In the genomic region with DNA sequence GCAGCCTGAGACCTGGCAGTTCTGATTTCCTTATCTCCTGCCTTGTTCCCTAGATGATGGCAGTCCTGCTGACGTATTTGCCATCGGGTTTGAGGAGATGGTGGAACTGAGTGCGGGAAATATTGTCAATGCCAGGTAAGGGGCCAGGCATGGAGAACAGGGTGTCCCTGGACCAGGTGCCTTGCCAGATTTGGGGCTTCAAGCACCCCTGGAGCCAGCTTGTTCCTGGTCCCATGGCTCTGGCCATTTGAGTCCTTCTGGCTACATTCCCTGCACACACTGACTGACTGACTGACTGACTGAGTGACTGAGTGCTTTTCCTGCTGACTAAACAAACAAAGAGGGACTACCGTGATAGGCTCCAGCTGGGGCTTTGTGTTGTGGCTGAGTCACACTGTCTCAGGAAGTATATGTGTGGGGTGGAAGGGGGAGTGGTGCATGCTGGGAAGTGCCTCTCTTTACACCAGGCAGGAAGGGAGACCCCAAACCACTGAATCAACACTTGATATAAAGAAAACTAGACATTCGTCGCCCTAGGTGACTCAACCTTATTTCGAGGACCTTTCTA, we compare ENCODE assay signal across 8 mouse cellular contexts.
A peak's percentile ranks its signal among the peaks of the same experiment; 100 is the strongest.
DNase-seq lines count a peak whose midpoint lies in the region; ATAC-seq and TF ChIP-seq lines count a peak whose summit lies in the region.

No protein-coding gene starts in this region.

- H3K27me3 ChIP-seq in forebrain, embryonic 10.5 days (ENCODE audit: poor library complexity, severe bottlenecking), result no peaks in the 10 kb centered on the region
- no peaks in the 10 kb centered on the region for H3K27me3 ChIP-seq in forebrain, embryonic 11.5 days (ENCODE audit: control insufficient read depth, insufficient read depth, low read length)
- H3K27me3 ChIP-seq in liver, embryonic 12.5 days (replicated peaks), result no peaks in the 10 kb centered on the region
- H3K27me3 ChIP-seq in stomach, postnatal 0 days (ENCODE audit: control insufficient read depth, insufficient read depth, low read length), result no peaks in the 10 kb centered on the region
- H3K27me3 ChIP-seq in midbrain, embryonic 16.5 days (ENCODE audit: control insufficient read depth, insufficient read depth, low read depth, low read length), result no peaks in the 10 kb centered on the region

- H3K4me2 ChIP-seq in forebrain, embryonic 11.5 days (ENCODE audit: low read depth, low read length, severe bottlenecking), result no peak overlapping the region
- H3K4me2 ChIP-seq in liver, embryonic 12.5 days, result no peak overlapping the region
- H3K4me2 ChIP-seq in stomach, postnatal 0 days (replicated peaks; ENCODE audit: low read depth), result no peak overlapping the region
- H3K4me2 ChIP-seq in midbrain, embryonic 16.5 days (ENCODE audit: low read length), result no peak overlapping the region

- H3K9ac ChIP-seq in forebrain, embryonic 11.5 days (ENCODE audit: low read length), result no peak overlapping the region
- H3K9ac ChIP-seq in liver, embryonic 12.5 days, result no peak overlapping the region
- H3K9ac ChIP-seq in stomach, postnatal 0 days (ENCODE audit: low read length), result no peak overlapping the region
- no peak overlapping the region for H3K9ac ChIP-seq in midbrain, embryonic 16.5 days (ENCODE audit: low read depth, low read length)

- H3K36me3 ChIP-seq in forebrain, embryonic 10.5 days (replicated peaks), result no peaks in the 10 kb centered on the region
- H3K36me3 ChIP-seq in forebrain, embryonic 11.5 days (ENCODE audit: control insufficient read depth, insufficient read depth, low read length), result no peaks in the 10 kb centered on the region
- no peaks in the 10 kb centered on the region for H3K36me3 ChIP-seq in liver, embryonic 12.5 days
- no peaks in the 10 kb centered on the region; the same call in 1 of the 2 replicates for H3K36me3 ChIP-seq in stomach, postnatal 0 days (ENCODE audit: control insufficient read depth, insufficient read depth, low read length)
- H3K36me3 ChIP-seq in midbrain, embryonic 16.5 days (ENCODE audit: control insufficient read depth, insufficient read depth, low read length), result no peaks in the 10 kb centered on the region

- ATAC-seq in forebrain, embryonic 11.5 days (replicated peaks; ENCODE audit: low FRiP score), result no peak
- peak; percentile 69 for ATAC-seq in liver, embryonic 12.5 days
- ATAC-seq in stomach, postnatal 0 days (ENCODE audit: low FRiP score, low TSS enrichment), result peak; percentile 94
- ATAC-seq in midbrain, embryonic 16.5 days, result no peak

- 0 out of 2 replicates have a peak overlapping the region, but pooled peaks have one; percentile 22 for H3K27ac ChIP-seq in forebrain, embryonic 10.5 days
- H3K27ac ChIP-seq in forebrain, embryonic 11.5 days (ENCODE audit: low read depth, low read length), result no peak overlapping the region
- H3K27ac ChIP-seq in embryonic fibroblast, embryonic 13.5 days (ENCODE audit: insufficient read depth, low read length), result peak overlapping the region; percentile 6; the same call in 1 of the 2 replicates
- peak overlapping the region; percentile 49; the same call in 1 of the 2 replicates for H3K27ac ChIP-seq in liver, embryonic 12.5 days
- H3K27ac ChIP-seq in stomach, postnatal 0 days (replicated peaks), result peak overlapping the region; percentile 83
- H3K27ac ChIP-seq in midbrain, embryonic 16.5 days (ENCODE audit: low read length), result no peak overlapping the region

- H3K9me3 ChIP-seq in forebrain, embryonic 10.5 days, result no peaks in the 10 kb centered on the region
- H3K9me3 ChIP-seq in forebrain, embryonic 11.5 days (ENCODE audit: control insufficient read depth, low read length), result no peaks in the 10 kb centered on the region
- H3K9me3 ChIP-seq in liver, embryonic 12.5 days (replicated peaks), result no peaks in the 10 kb centered on the region
- H3K9me3 ChIP-seq in stomach, postnatal 0 days (ENCODE audit: control insufficient read depth, low read length), result no peaks in the 10 kb centered on the region
- no peaks in the 10 kb centered on the region for H3K9me3 ChIP-seq in midbrain, embryonic 16.5 days (replicated peaks; ENCODE audit: control insufficient read depth, low read length, poor library complexity, severe bottlenecking)

- H3K4me3 ChIP-seq in forebrain, embryonic 10.5 days, result no peak overlapping the region
- no peak overlapping the region for H3K4me3 ChIP-seq in forebrain, embryonic 11.5 days (ENCODE audit: low read depth, low read length)
- no peak overlapping the region for H3K4me3 ChIP-seq in embryonic fibroblast, embryonic 13.5 days (ENCODE audit: insufficient read depth, low read length)
- H3K4me3 ChIP-seq in liver, embryonic 12.5 days, result no peak overlapping the region
- H3K4me3 ChIP-seq in stomach, postnatal 0 days (ENCODE audit: low read depth, low read length), result no peak overlapping the region
- no peak overlapping the region for H3K4me3 ChIP-seq in midbrain, embryonic 16.5 days (ENCODE audit: low read depth, low read length)

- no peak for TF ChIP-seq POLR2A in embryonic fibroblast, embryonic 13.5 days (IDR thresholded peaks at IDR 0.05; ENCODE audit: low read depth, low read length)

- peaks cover 10% of the 10 kb centered on the region for H3K4me1 ChIP-seq in forebrain, embryonic 10.5 days
- no peaks in the 10 kb centered on the region for H3K4me1 ChIP-seq in forebrain, embryonic 11.5 days (replicated peaks; ENCODE audit: control insufficient read depth, insufficient read depth, low read length)
- peaks cover 4% of the 10 kb centered on the region; the same call in 1 of the 2 replicates for H3K4me1 ChIP-seq in embryonic fibroblast, embryonic 13.5 days (ENCODE audit: control insufficient read depth, insufficient read depth, low read length)
- H3K4me1 ChIP-seq in liver, embryonic 12.5 days, result peaks cover 29% of the 10 kb centered on the region
- H3K4me1 ChIP-seq in stomach, postnatal 0 days (replicated peaks; ENCODE audit: control insufficient read depth, insufficient read depth), result no peaks in the 10 kb centered on the region
- H3K4me1 ChIP-seq in midbrain, embryonic 16.5 days (ENCODE audit: control insufficient read depth, insufficient read depth, low read length), result 0 out of 2 replicates have a peak, but pooled peaks cover 7% of the 10 kb centered on the region

- 75% methylated on average over 7 of the region's 7 CpGs for WGBS in forebrain, embryonic 10.5 days
- WGBS in forebrain, embryonic 11.5 days, result 77% methylated on average over 7 of the region's 7 CpGs
- WGBS in liver, embryonic 12.5 days (ENCODE audit: insufficient replicate concordance), result 26% methylated on average over 7 of the region's 7 CpGs
- 46% methylated on average over 7 of the region's 7 CpGs for WGBS in stomach, postnatal 0 days
- 77% methylated on average over 7 of the region's 7 CpGs for WGBS in midbrain, embryonic 16.5 days

- DNase-seq in forebrain, embryonic 10.5 days (ENCODE audit: extremely low spot score, low spot score), result no peak
- DNase-seq in forebrain, embryonic 11.5 days (ENCODE audit: low spot score), result no peak
- peak; percentile 80 for DNase-seq in stomach, postnatal 0 days (ENCODE audit: low spot score)
- no peak for DNase-seq in ovary, adult 18-20 months (ENCODE audit: low spot score)
- DNase-seq in frontal cortex, postnatal 25 days (ENCODE audit: low spot score in 2 of 2), result no peak

- TF ChIP-seq CTCF in embryonic fibroblast, embryonic 13.5 days (IDR thresholded peaks at IDR 0.05; ENCODE audit: borderline replicate concordance, insufficient read depth, low read length), result no peak
- TF ChIP-seq CTCF in stomach, postnatal 0 days (IDR thresholded peaks at IDR 0.05; ENCODE audit: low read depth), result no peak

- no peak for TF ChIP-seq EP300 in stomach, postnatal 0 days (optimal IDR thresholded peaks at IDR 0.05)

Comparison
In these comparisons a context has a peak if more than half of its experiments do, and no peak if none do; other contexts are left out.
1. H3K27ac ChIP-seq: peak in forebrain, embryonic 10.5 days (single experiment), embryonic fibroblast, embryonic 13.5 days (single experiment), liver, embryonic 12.5 days (single experiment) and stomach, postnatal 0 days (single experiment); none in forebrain, embryonic 11.5 days (single experiment) and midbrain, embryonic 16.5 days (single experiment).
2. ATAC-seq: peak in liver, embryonic 12.5 days (single experiment) and stomach, postnatal 0 days (single experiment); none in forebrain, embryonic 11.5 days (single experiment) and midbrain, embryonic 16.5 days (single experiment).